Mouse (Mus musculus) stomach, embryonic 16.5 days (tissue): ENCODE results near the gene Itgam. TPM values are rescaled to one million over a fixed set of nuclear protein-coding genes. Genes with fewer than 3 reads are reported as not detected.
"Not testable (repeated sequence)": the region's sequence is repeated elsewhere in the genome, so short reads cannot be mapped to it uniquely, and the experiment has no call there.

Source experiments
- ATAC-seq: fragments of 200-750 bp; cut with Nextera tagmentation; 2 replicates; pipeline ENCODE4 v1.8.0; 2017; ENCODE audit warnings: moderate number of reproducible peaks, moderate TSS enrichment; ENCODE audit not compliant: insufficient read depth, low FRiP score
- H3K27ac ChIP-seq: fragments of 300-500 bp; sonication (generic); 2 replicates; pipeline ENCODE4 v1.5.1; 2014; ENCODE audit warnings: low read length
- H3K27me3 ChIP-seq: fragments of 300-500 bp; sonication (generic); 2 replicates; pipeline ENCODE4 v1.6.1; 2014; ENCODE audit warnings: low read length, control low read depth, mixed read lengths; ENCODE audit not compliant: control insufficient read depth, insufficient read depth
- H3K36me3 ChIP-seq: fragments of 300-500 bp; sonication (generic); 2 replicates; pipeline ENCODE4 v1.6.1; 2014; ENCODE audit warnings: low read length; ENCODE audit not compliant: control insufficient read depth, insufficient read depth
- H3K4me1 ChIP-seq: fragments of 300-500 bp; sonication (generic); 2 replicates; pipeline ENCODE4 v1.6.1; 2014; ENCODE audit warnings: low read length, control low read depth, mixed read lengths; ENCODE audit not compliant: control insufficient read depth, insufficient read depth
- H3K4me2 ChIP-seq: fragments of 300-500 bp; sonication (generic); 2 replicates; pipeline ENCODE4 v1.6.1; 2014; ENCODE audit warnings: low read depth, low read length, mixed read lengths
- H3K4me3 ChIP-seq: fragments of 300-500 bp; sonication (generic); replicated peaks from 2 replicates; pipeline ENCODE4 v1.5.1; 2014; ENCODE audit warnings: mild to moderate bottlenecking, low read length
- H3K9ac ChIP-seq: fragments of 300-500 bp; sonication (generic); 2 replicates; pipeline ENCODE4 v1.6.1; 2014; ENCODE audit warnings: low read length
- H3K9me3 ChIP-seq: fragments of 300-500 bp; sonication (generic); replicated peaks from 2 replicates; pipeline ENCODE4 v1.6.1; 2016; ENCODE audit warnings: low read length, control low read depth; ENCODE audit not compliant: control insufficient read depth
- WGBS: fragments of 180-500 bp; shearing (Covaris S2); extraction: QIAGEN DNeasy Blood & Tissue Kit; methylation state at CpG from one replicate; pipeline ENCODE4 v1.1.7; 2014; 5-methylcytosine and 5-hydroxymethylcytosine counted together
- polyA plus RNA-seq: library from polyadenylated mRNA; unstranded; fragments of >200 nt; fragmentation: Nextera tagmentation; extraction: Ambion mirVana; gene quantifications from 2 replicates; pipeline ENCODE4 v1.2.1, GENCODE M21; 2015

The Itgam gene
- 4.1 and 4.3 TPM in 2 replicates for polyA plus RNA-seq

DNA sequence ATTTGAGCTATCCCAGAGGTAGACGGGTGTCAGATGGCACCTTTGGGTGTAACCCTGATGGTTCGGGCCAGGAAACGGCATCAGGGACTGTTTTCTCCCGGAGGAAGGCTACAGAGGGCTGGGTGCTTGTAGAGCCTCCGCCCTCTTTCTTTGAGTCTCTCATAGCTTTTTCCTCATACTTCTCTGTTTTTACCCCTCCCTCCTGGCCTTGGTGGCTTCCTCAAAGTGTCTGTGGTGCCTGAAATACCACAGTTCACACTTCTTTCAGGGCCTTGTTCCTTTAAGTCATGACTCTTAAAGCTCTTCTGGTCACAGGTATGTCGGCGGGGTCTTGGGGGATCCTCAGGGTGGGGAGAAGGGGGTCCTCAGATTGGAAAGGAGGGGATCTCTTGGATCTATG lies at the start of gene Itgam, which contains the start of gene Gm49368:
TSS of gene Itgam (plus strand) at position 185 of the 400 bp plus-strand sequence.
TSS of gene Gm49368 (plus strand) at position 228 of the 400 bp plus-strand sequence.
- Histone ChIP-seq H3K9ac (no peak within 1 kb of the TSS), H3K36me3 (no peaks in the 10 kb centered on the region), H3K4me2 (no peak within 1 kb of the TSS), H3K27me3 (no peaks in the 10 kb centered on the region), H3K4me1 (no peaks in the 10 kb centered on the region), H3K9me3 (no peaks in the 10 kb centered on the region), H3K27ac (peak within 1 kb of the TSS; percentile 23; the same call in 1 of the 2 replicates), H3K4me3 (no peak within 1 kb of the TSS)
- 76% methylated on average over 7 of the region's 7 CpGs for WGBS
- ATAC-seq, result no peak

DNA sequence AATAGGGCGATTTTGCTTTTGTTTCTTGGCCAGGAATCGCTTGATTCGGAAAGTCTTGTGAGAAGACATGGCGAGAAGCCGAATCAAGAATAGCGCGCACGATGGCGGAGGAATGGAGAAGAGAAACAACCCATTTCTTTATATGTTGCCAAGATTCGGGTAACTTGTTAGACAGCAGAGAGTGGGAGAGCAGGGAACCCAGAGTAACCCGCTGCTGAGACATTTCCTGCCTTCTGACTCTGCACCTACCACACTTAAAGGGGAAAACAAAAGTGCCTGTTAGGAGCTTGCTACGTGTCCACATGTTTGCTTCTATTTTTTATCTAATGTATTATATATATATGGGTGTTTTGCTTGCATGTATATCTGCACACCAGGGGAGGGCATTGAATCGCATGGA lies 49.3 kb upstream of the Itgam start:
- H3K9me3 ChIP-seq, result no peaks in the 10 kb centered on the region
- no peak overlapping the region for H3K27ac ChIP-seq
- ATAC-seq, result no peak
- WGBS, result 90% methylated on average over 13 of the region's 13 CpGs
- H3K9ac ChIP-seq, result no peak overlapping the region
- no peaks in the 10 kb centered on the region for H3K4me1 ChIP-seq
- H3K4me3 ChIP-seq, result no peak overlapping the region
- H3K36me3 ChIP-seq, result no peaks in the 10 kb centered on the region
- no peaks in the 10 kb centered on the region for H3K27me3 ChIP-seq
- no peak overlapping the region for H3K4me2 ChIP-seq

DNA sequence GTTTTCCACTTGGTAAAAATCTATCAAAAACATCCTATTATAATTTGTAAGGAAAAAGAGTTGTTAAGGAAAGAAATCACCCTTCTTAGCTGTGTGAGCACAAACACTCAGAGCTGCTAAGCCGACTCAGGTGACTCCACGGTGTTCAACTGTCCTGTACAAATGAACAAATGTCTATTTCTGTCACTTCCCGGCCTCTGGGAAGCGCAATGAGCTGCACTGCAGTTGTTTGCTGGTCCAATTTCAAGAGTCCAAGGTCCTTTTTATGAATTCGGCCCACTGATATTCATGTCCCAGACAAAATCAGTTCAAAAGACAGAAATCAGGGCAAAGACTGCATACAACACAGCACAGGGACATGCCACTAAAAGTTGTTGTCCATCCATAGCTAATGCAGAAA lies 46.3 kb upstream of the Itgam start:
- H3K4me1 ChIP-seq, ATAC-seq, H3K27ac ChIP-seq, H3K27me3 ChIP-seq, H3K4me2 ChIP-seq, H3K9ac ChIP-seq, H3K4me3 ChIP-seq, H3K9me3 ChIP-seq, H3K36me3 ChIP-seq: not testable (repeated sequence)
- 58% methylated on average over 5 of the region's 5 CpGs for WGBS

DNA sequence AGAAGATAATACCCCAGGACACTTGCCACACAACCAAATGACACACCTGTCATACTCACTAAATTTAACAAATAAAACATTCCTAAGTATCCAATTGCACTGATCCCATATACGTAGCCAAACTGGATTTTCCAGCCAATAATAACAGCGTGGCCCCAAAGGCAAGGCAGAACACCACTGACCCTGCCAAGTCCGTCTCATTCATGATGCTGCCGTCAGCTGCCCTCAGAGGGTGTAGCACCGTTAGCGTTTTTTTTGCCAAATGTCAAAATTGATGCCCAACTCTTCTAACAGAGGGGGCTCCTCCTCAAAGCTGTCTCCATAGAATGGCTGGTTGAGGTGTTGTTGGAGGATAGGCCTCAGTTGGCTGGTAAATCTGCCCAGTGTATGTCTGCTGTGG lies 45.8 kb upstream of the Itgam start:
- Histone ChIP-seq H3K4me1 (no peaks in the 10 kb centered on the region), H3K4me3 (no peak overlapping the region), H3K9ac (no peak overlapping the region), H3K4me2 (no peak overlapping the region), H3K27me3 (no peaks in the 10 kb centered on the region), H3K36me3 (no peaks in the 10 kb centered on the region), H3K9me3 (no peaks in the 10 kb centered on the region), H3K27ac (no peak overlapping the region)
- 71% methylated on average over 6 of the region's 6 CpGs for WGBS
- ATAC-seq, result no peak

DNA sequence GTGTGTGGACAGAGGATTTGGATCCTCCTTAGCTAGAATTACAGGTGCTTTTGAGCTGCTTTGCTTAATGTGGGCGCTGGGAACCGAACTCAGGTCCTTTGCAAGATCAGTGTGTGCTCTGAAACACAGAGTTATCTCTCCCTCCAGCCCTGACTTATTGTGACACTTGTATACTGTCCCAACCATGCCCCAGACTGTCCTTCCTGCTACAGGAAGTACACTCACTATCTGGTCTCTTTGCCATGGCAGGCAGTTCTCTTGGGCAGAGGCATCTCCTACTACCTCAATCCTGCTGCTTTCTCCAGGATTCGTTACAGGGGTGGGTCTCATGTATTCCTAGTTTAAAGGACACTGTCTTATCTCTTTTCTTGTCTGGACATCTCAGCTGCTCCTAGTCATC lies 44.2 kb upstream of the Itgam start:
- Histone ChIP-seq H3K27me3 (no peaks in the 10 kb centered on the region), H3K27ac (no peak overlapping the region), H3K36me3 (no peaks in the 10 kb centered on the region), H3K9ac (no peak overlapping the region), H3K4me1 (no peaks in the 10 kb centered on the region), H3K4me3 (no peak overlapping the region), H3K4me2 (no peak overlapping the region), H3K9me3 (no peaks in the 10 kb centered on the region)
- no peak for ATAC-seq
- 86% methylated on average over 3 of the region's 3 CpGs for WGBS

DNA sequence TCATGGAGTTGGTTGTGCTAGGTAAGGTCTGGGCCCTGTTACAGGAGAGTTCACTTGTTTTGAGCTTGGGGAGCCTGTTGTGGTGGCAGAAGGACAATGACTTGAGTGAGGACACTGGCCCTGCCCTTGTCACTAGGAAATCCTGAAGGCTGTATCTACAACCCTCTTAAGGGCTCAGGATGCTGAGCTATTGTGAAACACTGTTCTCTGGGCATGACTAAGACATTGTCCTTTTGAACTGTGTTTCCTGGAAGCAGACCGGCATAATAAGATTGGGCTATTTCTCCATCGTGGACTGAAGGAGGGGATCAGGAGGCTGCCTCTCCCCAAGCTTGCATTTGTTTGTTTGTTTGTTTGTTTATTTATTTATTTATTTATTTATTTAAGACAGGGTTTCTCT lies 43.3 kb upstream of the Itgam start:
- no peaks in the 10 kb centered on the region for H3K27me3 ChIP-seq
- H3K4me3 ChIP-seq, result no peak overlapping the region
- no peaks in the 10 kb centered on the region for H3K4me1 ChIP-seq
- no peak overlapping the region for H3K4me2 ChIP-seq
- no peak overlapping the region for H3K9ac ChIP-seq
- no peaks in the 10 kb centered on the region for H3K9me3 ChIP-seq
- H3K27ac ChIP-seq, result no peak overlapping the region
- no peak for ATAC-seq
- no peaks in the 10 kb centered on the region for H3K36me3 ChIP-seq
- WGBS, result 75% methylated on average over 2 of the region's 2 CpGs

DNA sequence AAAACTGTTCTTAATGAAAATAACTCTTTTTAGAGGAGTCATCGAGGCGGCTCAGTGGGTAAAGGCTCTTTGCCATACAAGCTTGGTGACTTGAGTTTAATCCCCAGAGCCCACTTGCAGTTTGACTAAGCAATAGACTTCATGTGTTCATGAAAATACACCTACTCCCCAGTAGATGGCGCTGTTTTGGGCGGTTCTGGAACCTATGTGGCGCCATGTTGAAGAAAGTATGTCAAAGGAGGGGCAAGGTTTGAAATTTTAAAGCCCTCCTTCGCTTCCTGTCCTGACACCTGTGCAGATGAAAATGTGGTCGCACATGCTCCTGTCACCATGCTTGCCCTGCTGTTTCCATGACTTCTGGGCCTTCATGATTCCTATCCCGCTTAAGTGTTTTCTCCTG lies 39.5 kb upstream of the Itgam start:
- WGBS, result 64% methylated on average over 8 of the region's 8 CpGs
- ATAC-seq, result no peak

DNA sequence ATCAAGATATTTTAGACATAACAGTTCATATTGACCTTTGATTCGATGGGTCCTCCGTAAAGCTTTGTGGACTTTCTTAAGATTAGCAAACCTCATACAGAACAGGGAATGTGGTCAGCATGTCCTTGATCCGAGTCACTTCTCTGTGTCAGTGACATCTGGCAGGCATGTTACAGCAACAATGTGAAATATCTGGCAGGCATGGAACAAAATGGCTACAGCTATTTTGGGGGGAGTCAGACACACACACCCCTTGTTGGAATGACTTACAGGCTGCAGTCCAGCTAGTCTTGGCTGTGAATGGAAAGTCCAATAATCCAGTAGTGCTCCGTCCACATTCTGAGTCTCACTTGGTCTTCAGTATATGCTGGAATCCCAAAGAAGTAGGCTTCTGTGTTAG lies 38.9 kb upstream of the Itgam start:
- Histone ChIP-seq H3K4me3 (no peak overlapping the region), H3K27ac (no peak overlapping the region), H3K4me1 (no peaks in the 10 kb centered on the region), H3K4me2 (no peak overlapping the region), H3K36me3 (no peaks in the 10 kb centered on the region), H3K9ac (no peak overlapping the region), H3K27me3 (no peaks in the 10 kb centered on the region), H3K9me3 (no peaks in the 10 kb centered on the region)
- WGBS, result 85% methylated on average over 4 of the region's 4 CpGs
- ATAC-seq, result no peak

More for the DNA sequence above, 39.5 kb upstream of the Itgam start:
- no peaks in the 10 kb centered on the region for H3K36me3 ChIP-seq
- no peak overlapping the region for H3K4me3 ChIP-seq
- H3K9ac ChIP-seq, result no peak overlapping the region
- H3K27ac ChIP-seq, result no peak overlapping the region
- H3K27me3 ChIP-seq, result no peaks in the 10 kb centered on the region
- no peaks in the 10 kb centered on the region for H3K4me1 ChIP-seq
- H3K4me2 ChIP-seq, result no peak overlapping the region
- no peaks in the 10 kb centered on the region for H3K9me3 ChIP-seq

DNA sequence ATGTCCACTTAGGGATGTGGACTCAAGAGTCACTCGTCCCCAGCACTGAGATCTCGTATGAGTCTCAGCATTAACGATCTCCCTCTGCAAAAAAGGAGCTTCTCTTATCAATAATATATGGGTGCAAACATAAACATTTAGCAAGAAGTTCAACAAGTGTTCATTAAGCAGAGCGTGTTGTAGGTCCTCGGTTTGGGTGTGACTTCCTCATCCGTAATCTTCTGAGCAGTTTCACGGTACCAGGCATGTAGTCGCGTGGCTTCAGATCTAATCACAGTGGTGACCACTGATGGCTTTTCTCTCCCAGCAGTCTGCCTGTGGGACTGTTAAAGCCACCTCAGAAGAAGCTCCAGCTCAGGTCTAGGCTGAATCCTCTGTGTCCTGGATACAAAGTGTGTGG lies 38.1 kb upstream of the Itgam start:
- Histone ChIP-seq H3K27me3 (no peaks in the 10 kb centered on the region), H3K4me3 (no peak overlapping the region), H3K4me1 (no peaks in the 10 kb centered on the region), H3K4me2 (no peak overlapping the region), H3K36me3 (no peaks in the 10 kb centered on the region), H3K9me3 (no peaks in the 10 kb centered on the region), H3K9ac (no peak overlapping the region), H3K27ac (no peak overlapping the region)
- no peak for ATAC-seq
- 74% methylated on average over 9 of the region's 9 CpGs for WGBS

DNA sequence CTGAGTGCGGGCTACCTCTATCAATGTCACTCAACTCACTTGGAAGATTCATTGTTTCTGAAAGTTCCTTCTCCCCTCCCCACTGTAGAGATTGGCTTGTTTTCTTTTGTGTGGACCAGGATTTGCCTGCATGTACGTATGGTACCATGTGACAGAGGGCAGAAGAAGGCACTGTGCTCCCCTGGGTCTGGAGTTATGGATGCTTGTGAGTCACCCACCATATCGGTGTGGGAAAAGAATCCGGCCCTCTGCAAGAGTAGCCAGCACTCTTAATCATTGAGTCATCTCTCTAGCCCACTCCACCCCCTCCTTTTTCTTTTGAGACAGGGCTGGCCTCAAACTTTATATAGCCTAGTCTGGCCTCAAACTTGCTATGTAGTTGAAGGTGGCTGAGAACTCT lies 37.5 kb upstream of the Itgam start:
- Histone ChIP-seq H3K9me3 (no peaks in the 10 kb centered on the region), H3K27me3 (no peaks in the 10 kb centered on the region), H3K9ac (no peak overlapping the region), H3K27ac (no peak overlapping the region), H3K4me3 (no peak overlapping the region), H3K36me3 (no peaks in the 10 kb centered on the region), H3K4me1 (no peaks in the 10 kb centered on the region), H3K4me2 (no peak overlapping the region)
- ATAC-seq, result no peak
- 76% methylated on average over 4 of the region's 4 CpGs for WGBS
